Mouse (Mus musculus) hindbrain, postnatal 0 days (tissue): ENCODE measurements around the gene Pgls. TPM values are rescaled to one million over a fixed set of nuclear protein-coding genes. Genes with fewer than 3 reads are reported as not detected.

Experiments used
- ATAC-seq: fragments of 200-750 bp; cut with Nextera tagmentation; 2 replicates; pipeline ENCODE4 v1.8.0; 2017; ENCODE audit warnings: mild to moderate bottlenecking, moderate TSS enrichment, moderate library complexity
- DNase-seq: peaks from one replicate; pipeline ENCODE4 v3.0.0-alpha.2; 2015; ENCODE audit warnings: low spot score
- H3K27ac ChIP-seq: fragments of 300-500 bp; sonication (generic); 2 replicates; pipeline ENCODE4 v1.5.1; 2014; ENCODE audit warnings: mild to moderate bottlenecking
- H3K27me3 ChIP-seq: fragments of 300-500 bp; sonication (generic); 2 replicates; pipeline ENCODE4 v1.6.1; 2014; ENCODE audit warnings: low read length, mixed read lengths; ENCODE audit not compliant: insufficient read depth
- H3K36me3 ChIP-seq: fragments of 300-500 bp; sonication (generic); 2 replicates; pipeline ENCODE4 v1.6.1; 2014; ENCODE audit warnings: low read length, mixed read lengths; ENCODE audit not compliant: insufficient read depth
- H3K4me1 ChIP-seq: fragments of 300-500 bp; sonication (generic); 2 replicates; pipeline ENCODE4 v1.6.1; 2014; ENCODE audit warnings: antibody characterized with exemption, low read length, mixed read lengths; ENCODE audit not compliant: insufficient read depth
- H3K4me2 ChIP-seq: fragments of 300-500 bp; sonication (generic); 2 replicates; pipeline ENCODE4 v1.6.1; 2014; ENCODE audit warnings: low read depth, mild to moderate bottlenecking, low read length, moderate library complexity, mixed read lengths
- H3K4me3 ChIP-seq: fragments of 300-500 bp; sonication (generic); 2 replicates; pipeline ENCODE4 v1.5.1; 2014; ENCODE audit warnings: low read length
- H3K9ac ChIP-seq: fragments of 300-500 bp; sonication (generic); replicated peaks from 2 replicates; pipeline ENCODE4 v1.6.1; 2014; ENCODE audit warnings: mild to moderate bottlenecking, low read length, moderate library complexity, mixed read lengths
- H3K9me3 ChIP-seq: fragments of 300-500 bp; sonication (generic); 2 replicates; pipeline ENCODE4 v1.6.1; 2016; ENCODE audit warnings: low read length, mixed read lengths
- CTCF ChIP-seq: IDR thresholded peaks from 2 replicates; pipeline ENCODE4 v1.5.1; 2016; ENCODE audit warnings: antibody characterized with exemption, control low read depth, low read depth
- WGBS: fragments of 180-500 bp; shearing (Covaris S2); extraction: QIAGEN DNeasy Blood & Tissue Kit; methylation state at CpG from one replicate; pipeline ENCODE4 v1.1.7; 2014; 5-methylcytosine and 5-hydroxymethylcytosine counted together
- polyA plus RNA-seq: library from polyadenylated mRNA; unstranded; fragments of >200 nt; fragmentation: Nextera tagmentation; extraction: Ambion mirVana; gene quantifications from 2 replicates; pipeline ENCODE4 v1.2.1, GENCODE M21; 2015
- total RNA-seq: library from RNA; depleted of rRNA; stranded (reverse); fragments of >200 nt; gene quantifications from 2 replicates; pipeline ENCODE4 v1.2.3, GENCODE M21; 2014

Gene Pgls
- total and polyA plus RNA-seq, 2 experiments from 2014 or later: 272 to 379 TPM

- WGBS: 62% methylated on average over 7 of the region's 7 CpGs
- Histone ChIP-seq H3K9ac (no peak overlapping the region), H3K27me3 (peaks cover 22% of the 10 kb centered on the region), H3K4me3 (no peak overlapping the region), H3K36me3 (no peaks in the 10 kb centered on the region), H3K4me1 (no peaks in the 10 kb centered on the region), H3K27ac (no peak overlapping the region), H3K9me3 (no peaks in the 10 kb centered on the region), H3K4me2 (no peak overlapping the region)
- ATAC-seq (no peak), DNase-seq (no peak)
- no peak for TF ChIP-seq CTCF
These were observed 12.0 kb downstream of the Pgls start for GRCm38 (mm10) chr8:71604021-71604420.

- no peak for TF ChIP-seq CTCF
- H3K27me3 ChIP-seq: no peaks in the 10 kb centered on the region
- peaks cover 11% of the 10 kb centered on the region for H3K4me1 ChIP-seq
- peak within 1 kb of the TSS; percentile 89 for H3K4me3 ChIP-seq
- peak within 1 kb of the TSS; percentile 85 for H3K9ac ChIP-seq
- ATAC-seq: peak; percentile 99
- DNase-seq: peak; percentile 99
- peak within 1 kb of the TSS; percentile 88 for H3K4me2 ChIP-seq
- peaks cover 12% of the 10 kb centered on the region for H3K36me3 ChIP-seq
- WGBS: under 1% methylated on average over 79 of the region's 82 CpGs
- no peaks in the 10 kb centered on the region for H3K9me3 ChIP-seq
- H3K27ac ChIP-seq: peak within 1 kb of the TSS; percentile 90
These were observed 19.1 kb downstream of the Pgls start, which contains the start of gene Colgalt1 for GRCm38 (mm10) chr8:71610822-71611651. Colgalt1 (plus strand) TSS chr8:71610998.

GRCm38 (mm10) chr8:71612141-71612540, 20.2 kb downstream of the Pgls start:
- peaks cover 11% of the 10 kb centered on the region for H3K4me1 ChIP-seq
- peak overlapping the region; percentile 85 for H3K9ac ChIP-seq
- no peak for TF ChIP-seq CTCF
- peaks cover 21% of the 10 kb centered on the region for H3K36me3 ChIP-seq
- ATAC-seq (no peak), DNase-seq (no peak)
- no peaks in the 10 kb centered on the region for H3K27me3 ChIP-seq
- no peaks in the 10 kb centered on the region for H3K9me3 ChIP-seq
- peak overlapping the region; percentile 88 for H3K4me2 ChIP-seq
- 40% methylated on average over 5 of the region's 5 CpGs for WGBS
- H3K4me3 ChIP-seq: peak overlapping the region; percentile 89
- no peak overlapping the region for H3K27ac ChIP-seq

- Histone ChIP-seq H3K4me1 (peaks cover 11% of the 10 kb centered on the region), H3K27me3 (no peaks in the 10 kb centered on the region), H3K36me3 (peaks cover 33% of the 10 kb centered on the region), H3K9me3 (no peaks in the 10 kb centered on the region), H3K4me2 (no peak overlapping the region), H3K9ac (no peak overlapping the region), H3K27ac (no peak overlapping the region), H3K4me3 (no peak overlapping the region)
- 64% methylated on average over 4 of the region's 4 CpGs for WGBS
- no peak for ATAC-seq
- TF ChIP-seq CTCF: no peak
- DNase-seq: no peak
These were observed 21.4 kb downstream of the Pgls start for GRCm38 (mm10) chr8:71613418-71613817.

GRCm38 (mm10) chr8:71619786-71620185, 27.8 kb downstream of the Pgls start:
- no peak overlapping the region for H3K27ac ChIP-seq
- H3K9me3 ChIP-seq: no peaks in the 10 kb centered on the region
- DNase-seq (no peak), ATAC-seq (no peak)
- no peak overlapping the region for H3K9ac ChIP-seq
- H3K36me3 ChIP-seq: peaks cover 77% of the 10 kb centered on the region
- H3K4me3 ChIP-seq: no peak overlapping the region
- no peak overlapping the region for H3K4me2 ChIP-seq
- H3K27me3 ChIP-seq: no peaks in the 10 kb centered on the region
- WGBS: 98% methylated on average over 2 of the region's 2 CpGs
- H3K4me1 ChIP-seq: no peaks in the 10 kb centered on the region
- TF ChIP-seq CTCF: no peak

- DNase-seq (no peak), ATAC-seq (no peak)
- no peak for TF ChIP-seq CTCF
- Histone ChIP-seq H3K4me2 (no peak overlapping the region), H3K27me3 (no peaks in the 10 kb centered on the region), H3K27ac (no peak overlapping the region; the same call in 1 of the 2 replicates), H3K9me3 (no peaks in the 10 kb centered on the region), H3K36me3 (peaks cover 41% of the 10 kb centered on the region), H3K4me3 (no peak overlapping the region), H3K9ac (no peak overlapping the region), H3K4me1 (peaks cover 13% of the 10 kb centered on the region)
- 70% methylated on average over 1 of the region's 1 CpGs for WGBS
These were observed 33.1 kb downstream of the Pgls start for GRCm38 (mm10) chr8:71625088-71625487.

GRCm38 (mm10) chr8:71626753-71627152, 34.8 kb downstream of the Pgls start:
- WGBS: 84% methylated on average over 9 of the region's 9 CpGs
- DNase-seq (no peak), ATAC-seq (no peak)
- Histone ChIP-seq H3K4me1 (peaks cover 13% of the 10 kb centered on the region), H3K4me3 (no peak overlapping the region), H3K27me3 (no peaks in the 10 kb centered on the region), H3K9ac (no peak overlapping the region), H3K27ac (no peak overlapping the region), H3K9me3 (no peaks in the 10 kb centered on the region), H3K36me3 (peaks cover 27% of the 10 kb centered on the region), H3K4me2 (no peak overlapping the region)
- no peak for TF ChIP-seq CTCF
